Mouse (Mus musculus) midbrain, embryonic 15.5 days (tissue): ENCODE results near the gene Bicd1. TPM values are rescaled to one million over a fixed set of nuclear protein-coding genes. Genes with fewer than 3 reads are reported as not detected.
"Not testable (repeated sequence)": the region's sequence is repeated elsewhere in the genome, so short reads cannot be mapped to it uniquely, and the experiment has no call there.

Experiments used
- ATAC-seq: fragments of 200-750 bp; cut with Nextera tagmentation; replicated peaks from 2 replicates; pipeline ENCODE4 v1.8.0; 2017; ENCODE audit warnings: moderate TSS enrichment
- H3K27ac ChIP-seq: fragments of 300-500 bp; sonication (generic); 2 replicates; pipeline ENCODE4 v1.5.1; 2015; ENCODE audit warnings: mild to moderate bottlenecking, inconsistent platforms
- H3K27me3 ChIP-seq: fragments of 300-500 bp; sonication (generic); replicated peaks from 2 replicates; pipeline ENCODE4 v1.6.1; 2015; ENCODE audit warnings: inconsistent platforms
- H3K36me3 ChIP-seq: fragments of 300-500 bp; sonication (generic); replicated peaks from 2 replicates; pipeline ENCODE4 v1.6.1; 2015; ENCODE audit warnings: inconsistent platforms
- H3K4me1 ChIP-seq: fragments of 300-500 bp; sonication (generic); 2 replicates; pipeline ENCODE4 v1.6.1; 2015; ENCODE audit warnings: inconsistent platforms
- H3K4me2 ChIP-seq: fragments of 300-500 bp; sonication (generic); 2 replicates; pipeline ENCODE4 v1.6.1; 2015; ENCODE audit warnings: inconsistent platforms, mild to moderate bottlenecking, moderate library complexity
- H3K4me3 ChIP-seq: fragments of 300-500 bp; sonication (generic); 2 replicates; pipeline ENCODE4 v1.5.1; 2015; ENCODE audit warnings: mild to moderate bottlenecking, inconsistent platforms
- H3K9ac ChIP-seq: fragments of 300-500 bp; sonication (generic); 2 replicates; pipeline ENCODE4 v1.6.1; 2015; ENCODE audit warnings: mild to moderate bottlenecking, inconsistent platforms
- H3K9me3 ChIP-seq: fragments of 300-500 bp; sonication (generic); 2 replicates; pipeline ENCODE4 v1.6.1; 2016; ENCODE audit warnings: inconsistent platforms
- WGBS: fragments of 180-500 bp; shearing (Covaris S2); methylation state at CpG from one replicate; pipeline ENCODE4 v1.1.7; 2015; ENCODE audit warnings: mixed read lengths; 5-methylcytosine and 5-hydroxymethylcytosine counted together
- polyA plus RNA-seq: library from polyadenylated mRNA; unstranded; fragments of >200 nt; fragmentation: Nextera tagmentation; extraction: Ambion mirVana; gene quantifications from 2 replicates; pipeline ENCODE4 v1.2.1, GENCODE M21; 2015

Gene Bicd1
- polyA plus RNA-seq, 1 experiment from 2014 or later: 53.6 TPM

- WGBS: 90% methylated on average over 1 of the region's 1 CpGs
- no peak overlapping the region for H3K9ac ChIP-seq
- ATAC-seq: no peak
- H3K9me3 ChIP-seq: 0 out of 2 replicates have a peak, but pooled peaks cover 4% of the 10 kb centered on the region
- H3K4me2 ChIP-seq: no peak overlapping the region
- H3K4me1 ChIP-seq: 0 out of 2 replicates have a peak, but pooled peaks cover 3% of the 10 kb centered on the region
- no peaks in the 10 kb centered on the region for H3K27me3 ChIP-seq
- H3K27ac ChIP-seq: no peak overlapping the region
- H3K4me3 ChIP-seq: no peak overlapping the region
- H3K36me3 ChIP-seq: peaks cover 3% of the 10 kb centered on the region; the same call in 1 of the 2 replicates
These were observed 30.5 kb downstream of the Bicd1 start for GRCm38 (mm10) chr6:149439140-149439539.

- Histone ChIP-seq H3K9me3 (no peaks in the 10 kb centered on the region), H3K36me3 (no peaks in the 10 kb centered on the region), H3K4me3 (no peak overlapping the region), H3K9ac (no peak overlapping the region), H3K4me2 (no peak overlapping the region), H3K27ac (no peak overlapping the region), H3K27me3 (no peaks in the 10 kb centered on the region), H3K4me1 (0 out of 2 replicates have a peak, but pooled peaks cover 3% of the 10 kb centered on the region)
- ATAC-seq: peak; percentile 73; the same call in 1 of the 2 replicates
- 23% methylated on average over 1 of the region's 1 CpGs for WGBS
These were observed 34.2 kb downstream of the Bicd1 start for GRCm38 (mm10) chr6:149442884-149443283.

GRCm38 (mm10) chr6:149445854-149446253, 37.2 kb downstream of the Bicd1 start:
- Histone ChIP-seq H3K4me2 (no peak overlapping the region), H3K4me1 (0 out of 2 replicates have a peak, but pooled peaks cover 3% of the 10 kb centered on the region), H3K36me3 (no peaks in the 10 kb centered on the region), H3K27ac (no peak overlapping the region), H3K9ac (no peak overlapping the region), H3K9me3 (no peaks in the 10 kb centered on the region; the same call in 1 of the 2 replicates), H3K4me3 (no peak overlapping the region), H3K27me3 (no peaks in the 10 kb centered on the region)
- no peak for ATAC-seq
- WGBS: 84% methylated on average over 10 of the region's 10 CpGs

- no peaks in the 10 kb centered on the region for H3K36me3 ChIP-seq
- H3K9me3 ChIP-seq: no peaks in the 10 kb centered on the region
- H3K27me3 ChIP-seq: no peaks in the 10 kb centered on the region
- no peak overlapping the region for H3K27ac ChIP-seq
- no peak overlapping the region for H3K9ac ChIP-seq
- H3K4me1 ChIP-seq: no peaks in the 10 kb centered on the region
- ATAC-seq: no peak
- no peak overlapping the region for H3K4me2 ChIP-seq
- H3K4me3 ChIP-seq: no peak overlapping the region
These were observed 48.6 kb downstream of the Bicd1 start for GRCm38 (mm10) chr6:149457324-149457723.

- no peak overlapping the region for H3K4me3 ChIP-seq
- H3K4me1 ChIP-seq: no peaks in the 10 kb centered on the region
- H3K27me3 ChIP-seq: no peaks in the 10 kb centered on the region
- WGBS: 2% methylated on average over 1 of the region's 1 CpGs
- H3K4me2 ChIP-seq: no peak overlapping the region
- no peaks in the 10 kb centered on the region for H3K9me3 ChIP-seq
- no peaks in the 10 kb centered on the region for H3K36me3 ChIP-seq
- ATAC-seq: no peak
- H3K9ac ChIP-seq: no peak overlapping the region
- H3K27ac ChIP-seq: no peak overlapping the region
These were observed 52.3 kb downstream of the Bicd1 start for GRCm38 (mm10) chr6:149460971-149461370.

GRCm38 (mm10) chr6:149471477-149471876, 62.8 kb downstream of the Bicd1 start:
- H3K27ac ChIP-seq: no peak overlapping the region
- H3K27me3 ChIP-seq: no peaks in the 10 kb centered on the region
- no peak overlapping the region for H3K4me2 ChIP-seq
- no peaks in the 10 kb centered on the region for H3K36me3 ChIP-seq
- no peaks in the 10 kb centered on the region for H3K9me3 ChIP-seq
- no peak for ATAC-seq
- no peak overlapping the region for H3K9ac ChIP-seq
- no peak overlapping the region for H3K4me3 ChIP-seq
- WGBS: 82% methylated on average over 15 of the region's 15 CpGs
- H3K4me1 ChIP-seq: no peaks in the 10 kb centered on the region

GRCm38 (mm10) chr6:149472441-149472840, 63.8 kb downstream of the Bicd1 start:
- H3K4me1 ChIP-seq, H3K4me3 ChIP-seq, H3K9me3 ChIP-seq, H3K36me3 ChIP-seq, H3K9ac ChIP-seq, H3K4me2 ChIP-seq, ATAC-seq, H3K27ac ChIP-seq, H3K27me3 ChIP-seq: not testable (repeated sequence)
- 89% methylated on average over 6 of the region's 6 CpGs for WGBS

GRCm38 (mm10) chr6:149481868-149482267, 73.2 kb downstream of the Bicd1 start:
- H3K9ac ChIP-seq, H3K4me1 ChIP-seq, H3K4me3 ChIP-seq, H3K27me3 ChIP-seq, H3K27ac ChIP-seq, H3K4me2 ChIP-seq, ATAC-seq, H3K36me3 ChIP-seq, H3K9me3 ChIP-seq: not testable (repeated sequence)
- WGBS: 95% methylated on average over 5 of the region's 5 CpGs

GRCm38 (mm10) chr6:149494662-149495061, 86.0 kb downstream of the Bicd1 start:
- Histone ChIP-seq H3K4me1 (no peaks in the 10 kb centered on the region), H3K36me3 (peaks cover 14% of the 10 kb centered on the region; the same call in 1 of the 2 replicates), H3K4me2 (no peak overlapping the region), H3K9me3 (no peaks in the 10 kb centered on the region), H3K4me3 (no peak overlapping the region), H3K27me3 (no peaks in the 10 kb centered on the region), H3K27ac (no peak overlapping the region), H3K9ac (no peak overlapping the region)
- whole genome bisulfite sequencing: 100% methylated on average over 2 of the region's 2 CpGs
- no peak for ATAC-seq

GRCm38 (mm10) chr6:149495925-149496324, 87.2 kb downstream of the Bicd1 start:
- Histone ChIP-seq H3K27ac (no peak overlapping the region), H3K9ac (no peak overlapping the region), H3K4me2 (no peak overlapping the region), H3K4me3 (no peak overlapping the region), H3K27me3 (no peaks in the 10 kb centered on the region), H3K36me3 (peaks cover 14% of the 10 kb centered on the region; the same call in 1 of the 2 replicates), H3K4me1 (no peaks in the 10 kb centered on the region), H3K9me3 (no peaks in the 10 kb centered on the region)
- ATAC-seq: no peak

GRCm38 (mm10) chr6:149565720-149566498, 157.2 kb downstream of the Bicd1 start:
- WGBS: 2% methylated on average over 19 of the region's 19 CpGs
- ATAC-seq: peak; percentile 99

GRCm38 (mm10) chr6:149567219-149567618, 158.5 kb downstream of the Bicd1 start:
- no peaks in the 10 kb centered on the region for H3K27me3 ChIP-seq
- H3K27ac ChIP-seq: no peak overlapping the region
- no peak overlapping the region for H3K9ac ChIP-seq
- no peak overlapping the region for H3K4me2 ChIP-seq
- no peak overlapping the region for H3K4me3 ChIP-seq
- no peaks in the 10 kb centered on the region for H3K36me3 ChIP-seq
- peaks cover 12% of the 10 kb centered on the region; the same call in 1 of the 2 replicates for H3K4me1 ChIP-seq
- no peak for ATAC-seq
- 93% methylated on average over 1 of the region's 1 CpGs for WGBS
- H3K9me3 ChIP-seq: no peaks in the 10 kb centered on the region

More at GRCm38 (mm10) chr6:149565720-149566498, 157.2 kb downstream of the Bicd1 start:
- H3K9me3 ChIP-seq: no peaks in the 10 kb centered on the region
- H3K4me2 ChIP-seq: peak overlapping the region; percentile 89
- peaks cover 12% of the 10 kb centered on the region; the same call in 1 of the 2 replicates for H3K4me1 ChIP-seq
- peak overlapping the region; percentile 44 for H3K9ac ChIP-seq
- H3K4me3 ChIP-seq: peak overlapping the region; percentile 58
- no peaks in the 10 kb centered on the region for H3K27me3 ChIP-seq
- H3K36me3 ChIP-seq: no peaks in the 10 kb centered on the region
- 0 out of 2 replicates have a peak overlapping the region, but pooled peaks have one; percentile 41 for H3K27ac ChIP-seq

GRCm38 (mm10) chr6:149574288-149574687, 165.6 kb downstream of the Bicd1 start:
- H3K4me3 ChIP-seq: no peak overlapping the region
- no peak overlapping the region for H3K9ac ChIP-seq
- H3K36me3 ChIP-seq: no peaks in the 10 kb centered on the region
- H3K4me2 ChIP-seq: no peak overlapping the region
- H3K27me3 ChIP-seq: no peaks in the 10 kb centered on the region
- no peak overlapping the region for H3K27ac ChIP-seq
- WGBS: 85% methylated on average over 1 of the region's 1 CpGs
- H3K4me1 ChIP-seq: no peaks in the 10 kb centered on the region
- no peaks in the 10 kb centered on the region for H3K9me3 ChIP-seq
- ATAC-seq: no peak
